Mouse (Mus musculus) lung, embryonic 14.5 days (tissue): ENCODE results near the gene Add2. TPM values are rescaled to one million over a fixed set of nuclear protein-coding genes. Genes with fewer than 3 reads are reported as not detected.

Experiments used
- ATAC-seq: fragments of 200-750 bp; cut with Nextera tagmentation; 2 replicates; pipeline ENCODE4 v1.8.0; 2017; ENCODE audit warnings: mild to moderate bottlenecking, moderate TSS enrichment, moderate library complexity; ENCODE audit not compliant: insufficient read depth
- DNase-seq: peaks from one replicate; pipeline ENCODE4 v3.0.0-alpha.2; 2015
- H3K27ac ChIP-seq: fragments of 300-500 bp; sonication (generic); 2 replicates; pipeline ENCODE4 v1.5.1; 2014; ENCODE audit warnings: low read depth, mild to moderate bottlenecking, moderate library complexity
- H3K27me3 ChIP-seq: fragments of 300-500 bp; sonication (generic); 2 replicates; pipeline ENCODE4 v1.6.1; 2014; ENCODE audit warnings: low read length, control low read depth; ENCODE audit not compliant: insufficient read depth
- H3K36me3 ChIP-seq: fragments of 300-500 bp; sonication (generic); 2 replicates; pipeline ENCODE4 v1.6.1; 2014; ENCODE audit warnings: control low read depth; ENCODE audit not compliant: insufficient read depth
- H3K4me1 ChIP-seq: fragments of 300-500 bp; sonication (generic); 2 replicates; pipeline ENCODE4 v1.6.1; 2014; ENCODE audit warnings: antibody characterized with exemption, control low read depth; ENCODE audit not compliant: insufficient read depth
- H3K4me2 ChIP-seq: fragments of 300-500 bp; sonication (generic); 2 replicates; pipeline ENCODE4 v1.6.1; 2014; ENCODE audit warnings: mild to moderate bottlenecking
- H3K4me3 ChIP-seq: fragments of 300-500 bp; sonication (generic); 2 replicates; pipeline ENCODE4 v1.5.1; 2014; ENCODE audit warnings: low read depth, low read length
- H3K9ac ChIP-seq: fragments of 300-500 bp; sonication (generic); 2 replicates; pipeline ENCODE4 v1.6.1; 2014
- H3K9me3 ChIP-seq: fragments of 300-500 bp; sonication (generic); 2 replicates; pipeline ENCODE4 v1.6.1; 2016; ENCODE audit warnings: low read depth, low read length, control low read depth
- CTCF ChIP-seq: IDR thresholded peaks from 2 replicates; pipeline ENCODE4 v1.5.1; 2016; ENCODE audit warnings: antibody characterized with exemption, low read depth
- WGBS: fragments of 180-500 bp; shearing (Covaris S2); extraction: QIAGEN DNeasy Blood & Tissue Kit; methylation state at CpG from one replicate; pipeline ENCODE4 v1.1.7; 2014; 5-methylcytosine and 5-hydroxymethylcytosine counted together
- polyA plus RNA-seq: library from polyadenylated mRNA; unstranded; fragments of >200 nt; fragmentation: Nextera tagmentation; extraction: Ambion mirVana; gene quantifications from 2 replicates; pipeline ENCODE4 v1.2.1, GENCODE M21; 2014

Add2 gene
- polyA plus RNA-seq, 1 experiment from 2014 or later: 2.2 TPM

- no peak overlapping the region for H3K27ac ChIP-seq
- TF ChIP-seq CTCF: no peak
- no peak for DNase-seq
- H3K27me3 ChIP-seq: no peaks in the 10 kb centered on the region
- ATAC-seq: no peak
- 88% methylated on average over 4 of the region's 4 CpGs for WGBS
- no peaks in the 10 kb centered on the region for H3K36me3 ChIP-seq
- H3K4me3 ChIP-seq: no peak overlapping the region
- H3K4me2 ChIP-seq: no peak overlapping the region
- H3K4me1 ChIP-seq: no peaks in the 10 kb centered on the region
- H3K9ac ChIP-seq: no peak overlapping the region
- no peaks in the 10 kb centered on the region for H3K9me3 ChIP-seq
These were observed 94.6 kb downstream of the Add2 start for GRCm38 (mm10) chr6:86123057-86123456.

GRCm38 (mm10) chr6:86125761-86126160 lies 97.3 kb downstream of the Add2 start:
- Histone ChIP-seq H3K9ac (no peak overlapping the region), H3K9me3 (no peaks in the 10 kb centered on the region), H3K4me2 (no peak overlapping the region), H3K36me3 (no peaks in the 10 kb centered on the region), H3K27ac (no peak overlapping the region), H3K27me3 (no peaks in the 10 kb centered on the region), H3K4me1 (no peaks in the 10 kb centered on the region), H3K4me3 (no peak overlapping the region)
- no peak for TF ChIP-seq CTCF
- DNase-seq (no peak), ATAC-seq (no peak)
- 73% methylated on average over 4 of the region's 4 CpGs for WGBS

GRCm38 (mm10) chr6:86126953-86127581 lies 98.6 kb downstream of the Add2 start:
- Histone ChIP-seq H3K9me3 (no peaks in the 10 kb centered on the region), H3K36me3 (no peaks in the 10 kb centered on the region), H3K27me3 (no peaks in the 10 kb centered on the region), H3K4me2 (no peak overlapping the region), H3K27ac (no peak overlapping the region), H3K4me3 (no peak overlapping the region), H3K4me1 (no peaks in the 10 kb centered on the region), H3K9ac (no peak overlapping the region)
- ATAC-seq: no peak
- peak; percentile 88 for TF ChIP-seq CTCF
- DNase-seq: peak; percentile 70
- 51% methylated on average over 2 of the region's 2 CpGs for WGBS

DNA sequence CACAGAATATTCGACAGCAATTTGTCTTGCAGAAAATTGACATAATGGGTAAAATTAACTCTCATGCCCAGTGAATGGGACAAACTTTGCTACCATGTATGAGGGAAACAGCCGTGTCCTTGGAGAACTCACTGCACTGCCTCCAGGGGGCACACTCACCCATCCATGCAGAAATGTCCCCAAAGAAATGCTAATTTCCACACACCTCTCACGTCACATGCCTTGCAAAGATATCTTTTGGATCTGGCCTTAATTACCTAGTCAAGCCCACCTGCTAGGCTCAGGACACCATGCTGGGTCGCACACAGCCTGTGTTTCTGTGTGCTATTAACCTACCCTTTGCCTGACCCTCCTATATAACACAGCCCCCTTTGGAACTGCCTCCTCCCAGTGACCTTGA lies 100.0 kb downstream of the Add2 start:
- ATAC-seq: no peak
- H3K4me3 ChIP-seq: no peak overlapping the region
- DNase-seq: peak; percentile 24
- no peak overlapping the region for H3K4me2 ChIP-seq
- no peaks in the 10 kb centered on the region for H3K36me3 ChIP-seq
- H3K9me3 ChIP-seq: no peaks in the 10 kb centered on the region
- H3K27me3 ChIP-seq: no peaks in the 10 kb centered on the region
- TF ChIP-seq CTCF: peak; percentile 60
- H3K9ac ChIP-seq: no peak overlapping the region
- WGBS: 52% methylated on average over 4 of the region's 4 CpGs
- H3K4me1 ChIP-seq: no peaks in the 10 kb centered on the region
- H3K27ac ChIP-seq: no peak overlapping the region

- Histone ChIP-seq H3K27ac (no peak overlapping the region), H3K36me3 (no peaks in the 10 kb centered on the region), H3K4me2 (no peak overlapping the region), H3K27me3 (no peaks in the 10 kb centered on the region), H3K4me1 (no peaks in the 10 kb centered on the region), H3K9me3 (no peaks in the 10 kb centered on the region), H3K4me3 (no peak overlapping the region), H3K9ac (no peak overlapping the region)
- DNase-seq (no peak), ATAC-seq (no peak)
- 48% methylated on average over 9 of the region's 9 CpGs for WGBS
- no peak for TF ChIP-seq CTCF
These were observed 101.5 kb downstream of the Add2 start for GRCm38 (mm10) chr6:86129872-86130498.

DNA sequence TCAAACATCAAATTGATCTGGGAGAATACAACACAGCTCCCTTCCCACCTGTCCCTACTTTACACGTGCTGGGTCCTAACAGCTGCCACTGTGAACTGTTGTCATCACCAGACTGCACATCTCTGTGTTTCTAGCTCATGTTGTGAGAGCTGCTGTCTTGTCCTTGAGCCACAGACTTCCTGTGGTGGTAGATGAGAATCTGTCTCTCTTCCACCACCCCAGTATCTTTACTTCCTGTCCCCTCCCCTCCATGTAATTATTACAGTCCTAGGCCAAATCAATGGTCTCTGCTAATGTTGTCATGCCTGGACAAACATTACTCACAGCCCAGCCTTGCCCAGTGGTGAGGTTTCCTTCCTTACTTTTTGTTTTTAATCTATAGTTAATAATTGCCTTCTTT lies 105.4 kb downstream of the Add2 start:
- Histone ChIP-seq H3K36me3 (no peaks in the 10 kb centered on the region), H3K9me3 (no peaks in the 10 kb centered on the region), H3K4me3 (no peak overlapping the region), H3K9ac (no peak overlapping the region), H3K4me2 (no peak overlapping the region), H3K27ac (no peak overlapping the region), H3K27me3 (no peaks in the 10 kb centered on the region), H3K4me1 (no peaks in the 10 kb centered on the region)
- 71% methylated on average over 1 of the region's 1 CpGs for WGBS
- no peak for ATAC-seq
- TF ChIP-seq CTCF: no peak
- no peak for DNase-seq

- WGBS: 94% methylated on average over 3 of the region's 3 CpGs
- TF ChIP-seq CTCF: no peak
- no peak for ATAC-seq
These were observed 107.7 kb downstream of the Add2 start for GRCm38 (mm10) chr6:86136206-86136605.

More at GRCm38 (mm10) chr6:86136206-86136605, 107.7 kb downstream of the Add2 start:
- no peak for DNase-seq
- H3K4me1 ChIP-seq: no peaks in the 10 kb centered on the region
- H3K4me2 ChIP-seq: no peak overlapping the region
- H3K9ac ChIP-seq: no peak overlapping the region
- H3K9me3 ChIP-seq: no peaks in the 10 kb centered on the region
- no peaks in the 10 kb centered on the region for H3K27me3 ChIP-seq
- no peak overlapping the region for H3K4me3 ChIP-seq
- no peaks in the 10 kb centered on the region for H3K36me3 ChIP-seq
- no peak overlapping the region for H3K27ac ChIP-seq
